Mouse (Mus musculus) testis, adult 2 months (tissue): ENCODE results near the gene Hmga1.

Experiments used
- CTCF ChIP-seq: fragments of 200-500 bp; IDR thresholded peaks from 2 replicates; pipeline ENCODE4 v1.5.1; 2012; ENCODE audit warnings: low read depth, mild to moderate bottlenecking, inconsistent platforms, low read length, moderate library complexity; ENCODE audit not compliant: control insufficient read depth, insufficient read depth, insufficient replicate concordance
- POLR2A ChIP-seq: fragments of 200-500 bp; IDR thresholded peaks from 2 replicates; pipeline ENCODE4 v1.6.1; 2012; ENCODE audit warnings: low read depth, mild to moderate bottlenecking, inconsistent platforms, low read length, moderate library complexity; ENCODE audit not compliant: control insufficient read depth

DNA sequence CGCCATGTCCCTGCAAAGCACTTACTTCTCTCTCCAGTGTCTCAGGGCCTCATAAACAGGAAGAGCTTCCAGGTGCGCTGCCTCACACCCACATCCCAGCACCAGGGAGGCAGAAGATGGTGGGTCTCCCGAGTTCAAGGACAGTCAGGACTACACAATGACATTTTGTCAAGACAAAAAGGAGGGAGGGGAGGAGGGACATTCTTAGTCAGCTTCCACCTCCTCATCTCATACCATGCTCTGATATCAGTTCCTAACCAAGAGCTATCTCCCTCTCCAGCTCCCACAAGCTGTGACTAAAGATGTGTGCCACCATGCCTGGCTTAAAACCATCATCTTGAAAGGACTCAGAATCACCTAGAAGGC is 55.2 kb downstream of the Hmga1 start:
- TF ChIP-seq CTCF (no peak), POLR2A (no peak)
